Mouse (Mus musculus): Measurements from ENCODE around the gene Cacnb1.

Cacnb1 gene

GRCm38 (mm10) chr11:97986738-97987465, 35.9 kb downstream of the Cacnb1 start:
- in situ Hi-C loops (cut with MboI, MseI), result no loop called here

GRCm38 (mm10) chr11:97985727-97986677, 36.8 kb downstream of the Cacnb1 start, which contains the start of gene Plxdc1:
Gene Plxdc1 (minus strand): TSS chr11:97986444.
- in situ Hi-C loops (cut with MboI, MseI), result no loop called here

- in situ Hi-C loops (cut with MboI, MseI), result no loop called here
Observed at GRCm38 (mm10) chr11:97983983-97984382, 38.9 kb downstream of the Cacnb1 start.

- in situ Hi-C loops (cut with MboI, MseI), result no loop called here
Observed at GRCm38 (mm10) chr11:97983506-97983905, 39.3 kb downstream of the Cacnb1 start.

GRCm38 (mm10) chr11:97982721-97983120, 40.1 kb downstream of the Cacnb1 start:
- in situ Hi-C loops (cut with MboI, MseI), result no loop called here

GRCm38 (mm10) chr11:97980531-97980966, 42.3 kb downstream of the Cacnb1 start:
- in situ Hi-C loops (cut with MboI, MseI), result no loop called here

- in situ Hi-C loops (cut with MboI, MseI), result no loop called here
Observed at GRCm38 (mm10) chr11:97979824-97980495, 42.9 kb downstream of the Cacnb1 start.

- in situ Hi-C loops (cut with MboI, MseI), result no loop called here
Observed at GRCm38 (mm10) chr11:97978392-97978791, 44.4 kb downstream of the Cacnb1 start.

GRCm38 (mm10) chr11:97977797-97978196, 45.0 kb downstream of the Cacnb1 start:
- in situ Hi-C loops (cut with MboI, MseI), result no loop called here

GRCm38 (mm10) chr11:97974746-97975145, 48.1 kb downstream of the Cacnb1 start:
- in situ Hi-C loops (cut with MboI, MseI), result no loop called here

GRCm38 (mm10) chr11:97974141-97974540, 48.7 kb downstream of the Cacnb1 start:
- in situ Hi-C loops (cut with MboI, MseI), result no loop called here

GRCm38 (mm10) chr11:97972434-97972833, 50.4 kb downstream of the Cacnb1 start:
- in situ Hi-C loops (cut with MboI, MseI), result no loop called here

- in situ Hi-C loops (cut with MboI, MseI), result no loop called here
Observed at GRCm38 (mm10) chr11:97971232-97971631, 51.6 kb downstream of the Cacnb1 start.

- in situ Hi-C loops (cut with MboI, MseI), result no loop called here
Observed at GRCm38 (mm10) chr11:97970771-97971170, 52.1 kb downstream of the Cacnb1 start.

- in situ Hi-C loops (cut with MboI, MseI), result no loop called here
Observed at GRCm38 (mm10) chr11:97968385-97968784, 54.4 kb downstream of the Cacnb1 start.

GRCm38 (mm10) chr11:97967114-97967513, 55.7 kb downstream of the Cacnb1 start:
- in situ Hi-C loops (cut with MboI, MseI), result no loop called here

GRCm38 (mm10) chr11:97960907-97961306, 61.9 kb downstream of the Cacnb1 start:
- in situ Hi-C loops (cut with MboI, MseI), result no loop called here

- in situ Hi-C loops (cut with MboI, MseI), result no loop called here
Observed at GRCm38 (mm10) chr11:97959300-97959680, 63.5 kb downstream of the Cacnb1 start.

GRCm38 (mm10) chr11:97958641-97959299, 64.1 kb downstream of the Cacnb1 start:
- in situ Hi-C loops (cut with MboI, MseI), result no loop called here

- in situ Hi-C loops (cut with MboI, MseI), result no loop called here
Observed at GRCm38 (mm10) chr11:97956905-97957560, 65.8 kb downstream of the Cacnb1 start.

- in situ Hi-C loops (cut with MboI, MseI), result no loop called here
Observed at GRCm38 (mm10) chr11:97955915-97956314, 66.9 kb downstream of the Cacnb1 start.

Data from T-helper 2 cell (primary cell).